Mouse (Mus musculus): ENCODE results near the gene Rtf2. TPM values are rescaled to one million over a fixed set of nuclear protein-coding genes. Genes with fewer than 3 reads are reported as not detected.

Gene Rtf2
- polyA plus RNA-seq, 1 experiment from 2014 or later = 95.1 TPM

DNA sequence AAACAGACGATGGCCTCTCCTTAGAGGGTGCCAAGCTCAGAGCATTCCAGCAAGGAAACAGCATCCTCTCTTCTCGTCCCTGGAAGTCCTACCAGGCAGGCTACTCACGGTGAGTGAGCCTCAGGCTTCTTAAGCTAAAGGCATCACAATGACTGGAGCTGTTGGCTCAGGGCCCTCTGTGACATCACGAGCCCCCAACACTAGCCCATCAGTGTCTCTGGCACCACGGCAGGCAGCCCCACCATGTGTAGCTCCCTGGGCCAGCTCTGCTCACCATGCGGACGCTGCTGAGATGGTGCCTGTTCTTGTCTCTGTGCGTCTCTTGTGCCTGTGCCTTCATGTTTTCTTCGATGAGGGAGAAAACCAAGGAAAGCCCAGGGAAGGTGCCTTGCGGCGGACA, 32.0 kb downstream of the Rtf2 start, which contains the start of gene Fam209:
TSS of gene Fam209 (plus strand) at position 203 of the 400 bp plus-strand sequence.
- WGBS = 77% methylated on average over 11 of the region's 11 CpGs
- no peak within 1 kb of the TSS for H3K9ac ChIP-seq (ENCODE audit: low read depth, low read length)
- no peak within 1 kb of the TSS for H3K4me3 ChIP-seq (ENCODE audit: low read length)
- H3K27me3 ChIP-seq (replicated peaks; ENCODE audit: control insufficient read depth, insufficient read depth, low read length) = 0 out of 2 replicates have a peak, but pooled peaks cover 2% of the 10 kb centered on the region
- H3K27ac ChIP-seq (ENCODE audit: low read depth, low read length) = 0 out of 2 replicates have a peak within 1 kb of the TSS, but pooled peaks have one; percentile 16
- H3K4me1 ChIP-seq (ENCODE audit: control insufficient read depth, insufficient read depth, low read depth, low read length) = peaks cover 3% of the 10 kb centered on the region; the same call in 1 of the 2 replicates
- H3K9me3 ChIP-seq (ENCODE audit: control insufficient read depth, low read length) = no peaks in the 10 kb centered on the region
- H3K36me3 ChIP-seq (ENCODE audit: control insufficient read depth, insufficient read depth, low read length) = peaks cover 9% of the 10 kb centered on the region; the same call in 1 of the 2 replicates
- no peak for ATAC-seq
- H3K4me2 ChIP-seq (ENCODE audit: low read length) = no peak within 1 kb of the TSS

DNA sequence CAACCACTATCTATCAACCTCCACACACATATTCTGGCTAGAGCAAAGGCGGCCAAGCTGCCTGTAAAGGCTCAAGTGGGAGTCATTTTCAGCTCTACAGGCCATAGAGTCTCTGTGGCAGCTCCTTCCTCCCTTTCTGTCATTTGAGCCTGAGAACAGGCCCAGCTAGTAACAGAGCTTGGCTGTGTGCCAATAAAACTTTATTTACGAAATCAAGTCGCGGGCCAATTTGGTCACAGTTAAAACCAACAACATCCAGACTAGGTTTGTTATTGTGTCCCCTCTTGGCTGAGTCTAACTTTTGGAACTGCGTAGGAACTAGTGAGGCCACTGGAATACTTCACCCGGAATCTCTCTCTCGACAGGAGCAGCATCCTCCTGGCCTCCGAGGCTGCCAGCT, 33.2 kb downstream of the Rtf2 start:
- Histone ChIP-seq H3K4me2 (ENCODE audit: low read length) (no peak overlapping the region), H3K9me3 (ENCODE audit: control insufficient read depth, low read length) (no peaks in the 10 kb centered on the region), H3K36me3 (ENCODE audit: control insufficient read depth, insufficient read depth, low read length) (peaks cover 6% of the 10 kb centered on the region; the same call in 1 of the 2 replicates), H3K4me1 (ENCODE audit: control insufficient read depth, insufficient read depth, low read depth, low read length) (peaks cover 2% of the 10 kb centered on the region; the same call in 1 of the 2 replicates), H3K4me3 (ENCODE audit: low read length) (no peak overlapping the region), H3K9ac (ENCODE audit: low read depth, low read length) (no peak overlapping the region), H3K27me3 (replicated peaks; ENCODE audit: control insufficient read depth, insufficient read depth, low read length) (0 out of 2 replicates have a peak, but pooled peaks cover 2% of the 10 kb centered on the region), H3K27ac (ENCODE audit: low read depth, low read length) (0 out of 2 replicates have a peak overlapping the region, but pooled peaks have one; percentile 16)
- 50% methylated on average over 8 of the region's 8 CpGs for WGBS
- ATAC-seq = no peak

DNA sequence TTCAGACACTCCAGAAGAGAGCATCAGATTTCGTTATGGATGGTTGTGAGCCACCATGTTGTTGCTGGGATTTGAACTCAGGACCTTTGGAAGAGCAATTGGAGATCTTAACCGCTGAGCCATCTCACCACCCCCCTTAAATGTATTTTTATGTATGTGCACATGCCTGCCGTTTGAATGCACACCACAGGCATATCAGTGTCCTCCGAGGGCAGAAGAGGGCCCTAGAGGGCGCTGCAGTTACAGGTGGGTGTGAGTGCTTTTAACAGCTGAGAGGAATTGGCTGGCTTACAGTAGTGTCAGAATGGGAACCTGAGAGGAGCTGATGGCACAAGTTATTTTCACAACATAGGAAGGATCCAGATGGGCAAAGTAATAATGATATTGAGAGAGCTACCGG, 34.6 kb downstream of the Rtf2 start:
- H3K27me3 ChIP-seq (replicated peaks; ENCODE audit: control insufficient read depth, insufficient read depth, low read length) = peaks cover 2% of the 10 kb centered on the region; the same call in 1 of the 2 replicates
- ATAC-seq = no peak
- no peak overlapping the region for H3K4me3 ChIP-seq (ENCODE audit: low read length)
- H3K27ac ChIP-seq (ENCODE audit: low read depth, low read length) = no peak overlapping the region
- H3K9me3 ChIP-seq (ENCODE audit: control insufficient read depth, low read length) = no peaks in the 10 kb centered on the region
- H3K4me1 ChIP-seq (ENCODE audit: control insufficient read depth, insufficient read depth, low read depth, low read length) = no peaks in the 10 kb centered on the region
- 34% methylated on average over 6 of the region's 6 CpGs for WGBS
- no peak overlapping the region for H3K9ac ChIP-seq (ENCODE audit: low read depth, low read length)
- no peak overlapping the region for H3K4me2 ChIP-seq (ENCODE audit: low read length)
- no peaks in the 10 kb centered on the region for H3K36me3 ChIP-seq (ENCODE audit: control insufficient read depth, insufficient read depth, low read length)

DNA sequence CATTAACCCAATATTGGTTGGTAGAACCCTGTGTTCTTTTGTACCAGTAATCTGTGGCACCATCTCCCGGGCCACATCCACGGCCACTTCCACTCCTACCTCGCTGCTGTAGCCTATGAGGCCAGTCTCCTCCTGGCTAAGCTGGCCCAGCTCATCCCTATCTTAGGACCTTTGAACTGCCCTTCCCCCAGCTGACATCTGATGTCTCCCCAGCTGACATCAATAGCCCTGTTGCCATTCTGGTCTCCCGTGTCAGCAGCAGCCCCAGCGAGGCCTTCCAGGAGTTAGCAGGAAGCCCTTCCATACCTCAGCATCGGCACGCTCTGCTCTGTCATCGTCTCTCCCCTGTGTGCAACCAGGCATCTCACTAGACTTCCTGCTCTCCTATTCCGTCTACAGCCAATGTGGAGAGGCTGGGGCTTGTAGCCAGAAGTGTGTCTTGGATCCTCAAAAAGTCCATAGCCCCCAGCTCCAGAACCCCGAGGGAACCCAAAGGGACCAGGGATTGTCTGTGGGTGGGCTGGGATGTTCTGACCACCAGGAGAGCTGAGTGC, 36.4 kb downstream of the Rtf2 start:
- 34% methylated on average over 10 of the region's 10 CpGs for WGBS
- peaks cover 2% of the 10 kb centered on the region; the same call in 1 of the 2 replicates for H3K27me3 ChIP-seq (replicated peaks; ENCODE audit: control insufficient read depth, insufficient read depth, low read length)
- H3K36me3 ChIP-seq (ENCODE audit: control insufficient read depth, insufficient read depth, low read length) = no peaks in the 10 kb centered on the region
- H3K9me3 ChIP-seq (ENCODE audit: control insufficient read depth, low read length) = no peaks in the 10 kb centered on the region
- H3K9ac ChIP-seq (ENCODE audit: low read depth, low read length) = no peak overlapping the region
- no peak overlapping the region for H3K27ac ChIP-seq (ENCODE audit: low read depth, low read length)
- H3K4me2 ChIP-seq (ENCODE audit: low read length) = no peak overlapping the region
- H3K4me1 ChIP-seq (ENCODE audit: control insufficient read depth, insufficient read depth, low read depth, low read length) = no peaks in the 10 kb centered on the region
- ATAC-seq = no peak
- no peak overlapping the region for H3K4me3 ChIP-seq (ENCODE audit: low read length)

DNA sequence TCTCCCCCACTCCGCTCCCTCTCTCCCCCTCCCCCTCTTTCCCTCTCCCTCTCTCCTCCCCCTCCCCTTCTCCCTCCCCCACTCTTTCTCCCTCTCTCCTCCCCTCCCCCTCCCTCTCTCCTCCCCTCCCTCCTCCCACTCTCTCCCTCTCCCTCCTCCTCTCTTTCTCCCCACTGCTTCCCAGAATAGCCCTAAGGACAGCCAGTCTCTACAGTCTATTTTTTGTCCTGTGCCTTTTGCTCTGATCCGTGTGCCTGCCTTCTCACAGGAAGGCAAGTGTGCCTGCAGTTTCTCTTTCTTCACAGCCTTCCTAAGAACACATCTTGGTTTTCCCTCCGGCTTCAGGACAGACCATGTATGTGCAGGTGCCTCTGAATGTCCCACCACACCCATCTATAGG, 37.0 kb downstream of the Rtf2 start:
- H3K4me1 ChIP-seq (ENCODE audit: control insufficient read depth, insufficient read depth, low read depth, low read length) = no peaks in the 10 kb centered on the region
- H3K36me3 ChIP-seq (ENCODE audit: control insufficient read depth, insufficient read depth, low read length) = no peaks in the 10 kb centered on the region
- H3K9ac ChIP-seq (ENCODE audit: low read depth, low read length) = no peak overlapping the region
- 40% methylated on average over 3 of the region's 3 CpGs for WGBS
- peaks cover 2% of the 10 kb centered on the region; the same call in 1 of the 2 replicates for H3K27me3 ChIP-seq (replicated peaks; ENCODE audit: control insufficient read depth, insufficient read depth, low read length)
- H3K9me3 ChIP-seq (ENCODE audit: control insufficient read depth, low read length) = no peaks in the 10 kb centered on the region
- ATAC-seq = peak; percentile 26; the same call in 1 of the 2 replicates
- no peak overlapping the region for H3K4me2 ChIP-seq (ENCODE audit: low read length)
- no peak overlapping the region for H3K4me3 ChIP-seq (ENCODE audit: low read length)
- no peak overlapping the region for H3K27ac ChIP-seq (ENCODE audit: low read depth, low read length)

DNA sequence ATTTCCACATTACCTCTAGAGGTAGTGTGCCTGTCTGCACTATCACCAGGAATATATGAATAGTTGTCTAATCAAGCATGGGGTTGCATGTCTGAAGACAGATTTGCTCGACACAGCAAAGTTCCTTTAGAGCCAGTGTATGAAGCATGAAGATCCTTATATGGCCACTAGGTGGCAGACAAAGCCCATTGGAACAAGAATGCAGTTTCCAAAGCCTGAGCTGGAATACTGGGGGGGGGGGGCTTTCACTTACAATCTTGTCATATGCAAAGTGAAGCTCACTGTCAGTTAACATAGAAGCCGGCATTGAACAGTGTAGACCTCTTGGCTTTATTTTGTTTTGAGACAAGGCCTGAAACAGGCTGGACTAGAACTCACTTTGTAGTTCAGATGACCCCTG, 37.5 kb downstream of the Rtf2 start:
- Histone ChIP-seq H3K4me2 (ENCODE audit: low read length) (no peak overlapping the region), H3K4me3 (ENCODE audit: low read length) (no peak overlapping the region), H3K36me3 (ENCODE audit: control insufficient read depth, insufficient read depth, low read length) (no peaks in the 10 kb centered on the region), H3K9me3 (ENCODE audit: control insufficient read depth, low read length) (no peaks in the 10 kb centered on the region), H3K9ac (ENCODE audit: low read depth, low read length) (no peak overlapping the region), H3K27me3 (replicated peaks; ENCODE audit: control insufficient read depth, insufficient read depth, low read length) (peaks cover 2% of the 10 kb centered on the region; the same call in 1 of the 2 replicates), H3K4me1 (ENCODE audit: control insufficient read depth, insufficient read depth, low read depth, low read length) (no peaks in the 10 kb centered on the region), H3K27ac (ENCODE audit: low read depth, low read length) (no peak overlapping the region)
- peak; percentile 48 for ATAC-seq
- 2% methylated on average over 2 of the region's 2 CpGs for WGBS

DNA sequence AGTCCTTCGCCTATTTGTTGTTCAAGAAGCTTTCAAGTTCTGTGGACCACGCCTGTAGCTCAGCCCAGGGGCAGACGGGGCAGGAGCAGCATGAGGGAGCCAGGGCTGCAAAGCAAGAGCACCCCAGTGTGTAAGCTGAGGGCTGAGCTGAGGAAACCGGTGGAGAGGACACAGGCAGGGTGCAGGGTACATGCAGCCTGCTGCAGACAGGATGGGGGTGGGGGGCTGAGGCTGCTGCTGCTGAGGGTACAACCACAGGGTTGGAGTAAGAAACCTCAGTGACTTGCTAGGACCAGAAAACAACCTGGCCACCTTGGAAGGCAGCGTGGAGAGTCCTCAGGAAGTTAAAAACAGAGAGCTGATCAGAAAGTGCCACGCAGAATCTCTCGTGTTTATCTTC, 39.9 kb downstream of the Rtf2 start:
- ATAC-seq = no peak
- Histone ChIP-seq H3K4me2 (ENCODE audit: low read length) (no peak overlapping the region), H3K9ac (ENCODE audit: low read depth, low read length) (no peak overlapping the region), H3K9me3 (ENCODE audit: control insufficient read depth, low read length) (no peaks in the 10 kb centered on the region), H3K4me1 (ENCODE audit: control insufficient read depth, insufficient read depth, low read depth, low read length) (no peaks in the 10 kb centered on the region), H3K27me3 (replicated peaks; ENCODE audit: control insufficient read depth, insufficient read depth, low read length) (peaks cover 2% of the 10 kb centered on the region; the same call in 1 of the 2 replicates), H3K27ac (ENCODE audit: low read depth, low read length) (no peak overlapping the region), H3K36me3 (ENCODE audit: control insufficient read depth, insufficient read depth, low read length) (no peaks in the 10 kb centered on the region), H3K4me3 (ENCODE audit: low read length) (no peak overlapping the region)
- 69% methylated on average over 7 of the region's 7 CpGs for WGBS

DNA sequence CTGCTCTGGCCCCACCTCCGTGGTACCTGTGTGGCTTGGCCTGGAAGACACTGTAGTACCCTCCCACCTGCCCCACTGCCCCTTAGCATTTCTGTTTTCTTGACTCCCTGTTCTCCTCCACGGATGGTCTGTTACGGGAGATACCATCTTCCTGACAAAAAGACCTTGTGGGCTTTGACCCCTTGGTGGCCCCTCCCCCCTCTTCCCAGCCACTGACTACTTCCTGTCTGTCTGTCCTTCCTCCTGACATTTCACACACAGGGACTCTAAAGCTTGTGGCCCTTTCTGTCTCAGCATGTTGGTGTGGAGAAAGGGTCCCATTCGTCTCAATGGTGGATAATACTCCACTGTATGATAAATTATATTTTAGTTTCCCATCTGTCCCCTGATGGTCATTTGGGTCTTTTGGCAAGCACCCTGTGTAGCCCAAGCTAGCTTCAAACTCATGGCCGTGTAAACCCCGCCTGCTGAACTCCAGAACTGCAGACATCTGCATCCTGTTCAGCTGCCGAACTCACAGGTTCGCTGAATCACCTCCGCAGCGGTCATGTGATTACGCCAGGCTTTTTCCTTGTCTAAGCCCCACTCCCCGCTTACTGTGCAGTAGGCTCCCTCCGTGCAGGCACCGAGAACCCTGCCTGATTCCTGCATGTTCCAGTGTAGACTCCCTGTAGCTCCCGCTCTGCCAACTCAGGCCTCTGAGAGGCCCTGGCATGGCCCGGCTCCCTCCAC, 41.5 kb downstream of the Rtf2 start:
- Histone ChIP-seq H3K36me3 (ENCODE audit: control insufficient read depth, insufficient read depth, low read length) (no peaks in the 10 kb centered on the region), H3K9me3 (ENCODE audit: control insufficient read depth, low read length) (no peaks in the 10 kb centered on the region), H3K27ac (ENCODE audit: low read depth, low read length) (no peak overlapping the region), H3K9ac (ENCODE audit: low read depth, low read length) (no peak overlapping the region), H3K4me1 (ENCODE audit: control insufficient read depth, insufficient read depth, low read depth, low read length) (no peaks in the 10 kb centered on the region), H3K4me3 (ENCODE audit: low read length) (no peak overlapping the region), H3K27me3 (replicated peaks; ENCODE audit: control insufficient read depth, insufficient read depth, low read length) (peaks cover under 1% of the 10 kb centered on the region; the same call in 1 of the 2 replicates), H3K4me2 (ENCODE audit: low read length) (no peak overlapping the region)
- WGBS = 84% methylated on average over 16 of the region's 16 CpGs
- no peak for ATAC-seq

DNA sequence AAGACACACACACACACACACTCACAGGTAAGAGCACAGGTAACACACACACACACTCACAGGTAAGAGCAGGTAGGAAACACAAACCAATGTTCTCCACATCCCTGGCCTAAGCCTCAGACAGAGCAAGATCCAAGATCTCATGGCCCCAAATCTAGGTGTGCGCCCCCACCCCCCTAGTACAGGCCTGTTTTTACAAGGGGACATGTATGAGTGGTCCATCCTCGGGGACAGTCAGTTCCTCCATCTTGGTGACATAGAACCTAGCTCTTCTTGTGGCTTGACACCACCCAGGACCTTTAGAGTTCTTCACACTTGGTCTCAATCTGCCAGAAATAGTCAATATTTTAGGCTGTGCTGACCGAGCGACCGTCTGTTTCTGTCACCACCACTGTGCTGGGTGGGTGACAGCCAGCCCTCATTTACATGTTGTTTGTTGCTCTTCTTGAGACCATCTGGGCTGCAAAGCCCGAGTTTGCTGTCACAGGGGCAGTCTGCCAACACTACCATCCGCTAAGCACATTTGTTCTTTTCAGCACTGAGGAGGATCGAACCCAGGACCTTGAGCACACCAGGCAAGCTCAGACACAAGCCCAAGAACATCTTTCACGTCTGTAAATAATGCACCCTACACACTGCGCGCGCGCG, 43.5 kb downstream of the Rtf2 start:
- 0 out of 2 replicates have a peak, but pooled peaks have one; percentile 27 for ATAC-seq
- Histone ChIP-seq H3K4me2 (ENCODE audit: low read length) (no peak overlapping the region), H3K27ac (ENCODE audit: low read depth, low read length) (no peak overlapping the region), H3K4me3 (ENCODE audit: low read length) (no peak overlapping the region), H3K9ac (ENCODE audit: low read depth, low read length) (no peak overlapping the region), H3K27me3 (replicated peaks; ENCODE audit: control insufficient read depth, insufficient read depth, low read length) (no peaks in the 10 kb centered on the region; the same call in 1 of the 2 replicates), H3K9me3 (ENCODE audit: control insufficient read depth, low read length) (no peaks in the 10 kb centered on the region), H3K36me3 (ENCODE audit: control insufficient read depth, insufficient read depth, low read length) (no peaks in the 10 kb centered on the region), H3K4me1 (ENCODE audit: control insufficient read depth, insufficient read depth, low read depth, low read length) (no peaks in the 10 kb centered on the region)
- WGBS = 72% methylated on average over 14 of the region's 14 CpGs

Data from hindbrain, embryonic 16.5 days (tissue).